Mouse (Mus musculus) megakaryocyte progenitor cell, adult 5-6 weeks (primary cell): ENCODE measurements around the gene Mex3b. TPM values are rescaled to one million over a fixed set of nuclear protein-coding genes. Genes with fewer than 3 reads are reported as not detected.

Experiments
- ATAC-seq: replicated peaks from 2 replicates; pipeline ENCODE4 v1.8.0; 2016; ENCODE audit warnings: mild to moderate bottlenecking, moderate TSS enrichment, inconsistent platforms; ENCODE audit not compliant: poor library complexity
- total RNA-seq, 2 experiments: library from RNA; stranded (forward) in 1 of 2; stranded (reverse) in 1 of 2; fragments of 157-497, 149-512 nt in 1 of 2; fragments of 200-1000 nt in 1 of 2; gene quantifications; 2 replicates each; pipeline versions ENCODE4 v1.2.3 to v1.2.4; 2015 to 2017

The Mex3b gene
- total RNA-seq, 2 experiments from 2014 or later: 2.2 to 3.7 TPM

- ATAC-seq: peak; percentile 76
Observed at GRCm38 (mm10) chr7:82865834-82866485, 1.2 kb upstream of the Mex3b start.

- peak; percentile 77 for ATAC-seq
Observed at GRCm38 (mm10) chr7:82866486-82867270, 455 bp upstream of the Mex3b start.

- no peak for ATAC-seq
Observed at GRCm38 (mm10) chr7:82868309-82869230, 1.4 kb downstream of the Mex3b start.

- ATAC-seq: no peak
Observed at GRCm38 (mm10) chr7:82869231-82870147, 2.4 kb downstream of the Mex3b start.

GRCm38 (mm10) chr7:82870148-82870513, 3.0 kb downstream of the Mex3b start:
- ATAC-seq: no peak

- ATAC-seq: 0 out of 2 replicates have a peak, but pooled peaks have one; percentile 39
Observed at GRCm38 (mm10) chr7:82876551-82876950, 9.4 kb downstream of the Mex3b start.

- no peak for ATAC-seq
Observed at GRCm38 (mm10) chr7:82880016-82880415, 12.9 kb downstream of the Mex3b start.

- no peak for ATAC-seq
Observed at GRCm38 (mm10) chr7:82880700-82881099, 13.6 kb downstream of the Mex3b start.

- peak; percentile 95 for ATAC-seq
Observed at GRCm38 (mm10) chr7:82890317-82890850, 23.3 kb downstream of the Mex3b start.

GRCm38 (mm10) chr7:82890875-82891515, 23.9 kb downstream of the Mex3b start:
- ATAC-seq: 0 out of 2 replicates have a peak, but pooled peaks have one; percentile 11

GRCm38 (mm10) chr7:82894366-82894765, 27.2 kb downstream of the Mex3b start:
- no peak for ATAC-seq

- no peak for ATAC-seq
Observed at GRCm38 (mm10) chr7:82895606-82896005, 28.5 kb downstream of the Mex3b start.

GRCm38 (mm10) chr7:82896750-82897149, 29.6 kb downstream of the Mex3b start:
- ATAC-seq: no peak

GRCm38 (mm10) chr7:82899459-82900297, 32.5 kb downstream of the Mex3b start:
- no peak for ATAC-seq

- ATAC-seq: no peak
Observed at GRCm38 (mm10) chr7:82903006-82903405, 35.9 kb downstream of the Mex3b start.

- no peak for ATAC-seq
Observed at GRCm38 (mm10) chr7:82905527-82905926, 38.4 kb downstream of the Mex3b start.

GRCm38 (mm10) chr7:82907081-82907480, 39.9 kb downstream of the Mex3b start:
- ATAC-seq: no peak
